Mouse (Mus musculus) heart, postnatal 0 days (tissue): ENCODE measurements around the gene Skida1.

Experiments
- CTCF ChIP-seq: IDR thresholded peaks from 2 replicates; pipeline ENCODE4 v1.5.1; 2016; ENCODE audit warnings: antibody characterized with exemption, control low read depth, low read depth
- EP300 ChIP-seq: IDR thresholded peaks from 2 replicates; pipeline ENCODE4 v1.6.1; 2016; ENCODE audit warnings: antibody characterized with exemption, low read depth

- TF ChIP-seq CTCF (no peak), EP300 (no peak)
Measured at GRCm38 (mm10) chr2:18030581-18030980, 18.3 kb downstream of the Skida1 start.
